Mouse (Mus musculus) forebrain, embryonic 11.5 days (tissue): ENCODE data around the gene Msi2. TPM values are rescaled to one million over a fixed set of nuclear protein-coding genes. Genes with fewer than 3 reads are reported as not detected.

ENCODE experiments used
- ATAC-seq: fragments of 200-750 bp; cut with Nextera tagmentation; replicated peaks from 2 replicates; pipeline ENCODE4 v1.8.0; 2017; ENCODE audit warnings: moderate TSS enrichment; ENCODE audit not compliant: low FRiP score
- DNase-seq: peaks from one replicate; pipeline ENCODE4 v3.0.0-alpha.2; 2017; ENCODE audit warnings: low spot score
- H3K27ac ChIP-seq: fragments of 300-500 bp; sonication (generic); 2 replicates; pipeline ENCODE4 v1.5.1; 2014; ENCODE audit warnings: low read depth, low read length
- H3K27me3 ChIP-seq: fragments of 300-500 bp; sonication (generic); 2 replicates; pipeline ENCODE4 v1.6.1; 2014; ENCODE audit warnings: mild to moderate bottlenecking, low read length, mixed read lengths; ENCODE audit not compliant: control insufficient read depth, insufficient read depth
- H3K36me3 ChIP-seq: fragments of 300-500 bp; sonication (generic); 2 replicates; pipeline ENCODE4 v1.6.1; 2014; ENCODE audit warnings: mild to moderate bottlenecking, low read length, moderate library complexity, mixed read lengths; ENCODE audit not compliant: control insufficient read depth, insufficient read depth
- H3K4me1 ChIP-seq: fragments of 300-500 bp; sonication (generic); replicated peaks from 2 replicates; pipeline ENCODE4 v1.6.1; 2014; ENCODE audit warnings: low read length, mixed read lengths; ENCODE audit not compliant: control insufficient read depth, insufficient read depth
- H3K4me2 ChIP-seq: fragments of 300-500 bp; sonication (generic); 2 replicates; pipeline ENCODE4 v1.6.1; 2014; ENCODE audit warnings: low read depth, mild to moderate bottlenecking, low read length, moderate library complexity, mixed read lengths; ENCODE audit not compliant: severe bottlenecking
- H3K4me3 ChIP-seq: fragments of 300-500 bp; sonication (generic); 2 replicates; pipeline ENCODE4 v1.5.1; 2014; ENCODE audit warnings: low read depth, low read length
- H3K9ac ChIP-seq: fragments of 300-500 bp; sonication (generic); 2 replicates; pipeline ENCODE4 v1.6.1; 2014; ENCODE audit warnings: low read length
- H3K9me3 ChIP-seq: fragments of 300-500 bp; sonication (generic); 2 replicates; pipeline ENCODE4 v1.6.1; 2016; ENCODE audit warnings: low read length, mixed read lengths; ENCODE audit not compliant: control insufficient read depth
- WGBS: fragments of 180-500 bp; shearing (Covaris S2); extraction: QIAGEN DNeasy Blood & Tissue Kit; methylation state at CpG from one replicate; pipeline ENCODE4 v1.1.7; 2014; 5-methylcytosine and 5-hydroxymethylcytosine counted together
- polyA plus RNA-seq: library from polyadenylated mRNA; unstranded; fragments of >200 nt; fragmentation: Nextera tagmentation; extraction: Ambion mirVana; gene quantifications from 2 replicates; pipeline ENCODE4 v1.2.1, GENCODE M21; 2014

Gene Msi2
- polyA plus RNA-seq, 1 experiment from 2014 or later: 26.2 TPM

GRCm38 (mm10) chr11:88605771-88606170 is 112.5 kb downstream of the Msi2 start:
- DNase-seq: peak; percentile 37
- Histone ChIP-seq H3K27ac (no peak overlapping the region), H3K4me1 (peaks cover 21% of the 10 kb centered on the region), H3K4me2 (no peak overlapping the region), H3K9ac (no peak overlapping the region), H3K9me3 (no peaks in the 10 kb centered on the region), H3K27me3 (no peaks in the 10 kb centered on the region), H3K36me3 (no peaks in the 10 kb centered on the region), H3K4me3 (no peak overlapping the region)
- no peak for ATAC-seq
- WGBS: 72% methylated on average over 6 of the region's 6 CpGs

DNA sequence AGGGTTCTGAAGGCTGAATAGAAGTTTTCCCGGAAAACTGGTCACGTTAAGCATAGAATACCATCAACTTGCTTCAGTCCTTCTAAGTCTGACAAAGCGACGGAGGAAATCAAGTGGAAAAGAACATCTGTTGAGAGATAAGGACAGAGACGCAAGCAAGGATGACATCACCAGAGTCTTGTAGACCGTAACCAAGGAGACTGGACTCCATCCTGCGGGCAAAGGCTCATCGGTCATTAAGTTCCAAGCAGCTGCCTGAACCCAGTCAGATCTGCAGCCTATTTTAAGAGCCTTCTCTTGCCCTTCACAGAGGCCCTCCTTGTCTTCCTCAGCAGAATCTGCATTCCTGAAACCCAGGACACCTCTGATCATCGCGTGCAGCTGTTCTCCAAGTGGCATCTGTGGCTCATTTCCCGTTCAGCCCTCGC is 113.2 kb downstream of the Msi2 start:
- DNase-seq: peak; percentile 50
- whole genome bisulfite sequencing: 75% methylated on average over 12 of the region's 12 CpGs
- H3K9ac ChIP-seq: no peak overlapping the region
- no peak overlapping the region for H3K4me2 ChIP-seq
- no peak for ATAC-seq
- no peaks in the 10 kb centered on the region for H3K9me3 ChIP-seq
- H3K27ac ChIP-seq: no peak overlapping the region
- H3K27me3 ChIP-seq: no peaks in the 10 kb centered on the region
- no peak overlapping the region for H3K4me3 ChIP-seq
- H3K4me1 ChIP-seq: peaks cover 21% of the 10 kb centered on the region
- no peaks in the 10 kb centered on the region for H3K36me3 ChIP-seq

DNA sequence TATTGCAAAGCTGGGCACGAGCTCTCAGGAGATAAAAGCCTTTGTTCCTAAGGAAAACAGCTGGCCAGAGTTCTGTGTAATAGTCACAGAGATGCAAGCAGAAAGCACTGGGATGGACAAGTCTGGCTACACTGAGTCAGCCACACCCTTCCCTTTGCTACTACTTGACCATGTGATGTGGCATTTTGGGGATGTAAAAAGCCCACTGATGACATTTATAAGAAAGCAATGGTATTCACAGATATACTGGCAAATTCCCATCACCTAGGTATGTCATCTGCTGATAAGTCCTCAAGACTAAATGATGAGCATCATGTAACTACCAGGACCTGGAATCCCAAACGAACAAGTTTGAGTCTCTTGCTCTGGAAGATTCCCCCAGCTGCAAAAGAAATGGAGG is 113.7 kb downstream of the Msi2 start:
- DNase-seq: no peak
- H3K27ac ChIP-seq: no peak overlapping the region
- H3K9ac ChIP-seq: no peak overlapping the region

GRCm38 (mm10) chr11:88603366-88603765 is 114.9 kb downstream of the Msi2 start:
- Histone ChIP-seq H3K27ac (no peak overlapping the region), H3K9me3 (no peaks in the 10 kb centered on the region), H3K36me3 (no peaks in the 10 kb centered on the region), H3K4me2 (no peak overlapping the region), H3K27me3 (no peaks in the 10 kb centered on the region), H3K9ac (no peak overlapping the region), H3K4me3 (no peak overlapping the region), H3K4me1 (peaks cover 16% of the 10 kb centered on the region)
- DNase-seq: peak; percentile 40
- no peak for ATAC-seq
- 88% methylated on average over 11 of the region's 11 CpGs for WGBS

More for the DNA sequence above, 113.7 kb downstream of the Msi2 start:
- no peaks in the 10 kb centered on the region for H3K27me3 ChIP-seq
- no peaks in the 10 kb centered on the region for H3K36me3 ChIP-seq
- H3K9me3 ChIP-seq: no peaks in the 10 kb centered on the region
- ATAC-seq: no peak
- H3K4me3 ChIP-seq: no peak overlapping the region
- H3K4me2 ChIP-seq: no peak overlapping the region
- peaks cover 20% of the 10 kb centered on the region for H3K4me1 ChIP-seq
- WGBS: 60% methylated on average over 2 of the region's 2 CpGs

DNA sequence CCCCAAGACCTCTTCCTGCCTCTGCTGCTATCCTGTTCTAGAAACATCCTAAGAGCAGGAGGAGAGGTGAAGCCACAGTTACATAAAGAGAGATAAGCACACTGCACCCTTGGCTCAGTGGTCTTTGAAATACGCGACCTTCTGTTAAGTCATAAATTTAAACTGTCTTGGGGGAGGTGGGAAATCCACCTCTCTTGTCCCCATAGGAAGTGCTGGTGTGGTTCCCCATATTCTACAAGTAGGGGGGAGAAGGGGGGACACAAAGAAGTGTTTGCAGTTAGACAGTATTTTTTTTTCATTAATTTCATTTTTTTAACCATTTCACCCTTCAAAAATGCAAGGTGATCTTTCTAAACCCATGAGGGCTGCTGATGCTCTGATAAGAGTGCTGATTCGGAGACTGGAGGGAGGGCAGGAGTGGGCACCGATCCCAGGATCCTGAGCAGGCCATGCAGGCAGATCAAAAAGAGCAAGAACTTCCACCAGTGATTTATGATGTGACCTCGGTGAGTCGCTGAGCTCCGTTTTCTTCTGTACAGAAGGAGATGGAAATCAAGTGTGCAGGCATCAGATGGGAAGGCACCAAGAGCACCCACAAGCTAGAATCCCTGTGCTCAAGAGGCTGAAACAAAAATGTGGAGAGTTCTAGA is 115.7 kb downstream of the Msi2 start:
- ATAC-seq (no peak), DNase-seq (peak; percentile 31)
- Histone ChIP-seq H3K36me3 (no peaks in the 10 kb centered on the region), H3K4me2 (no peak overlapping the region), H3K4me3 (no peak overlapping the region), H3K27ac (no peak overlapping the region), H3K9me3 (no peaks in the 10 kb centered on the region), H3K27me3 (no peaks in the 10 kb centered on the region), H3K4me1 (peaks cover 12% of the 10 kb centered on the region; the same call in 1 of the 2 replicates), H3K9ac (no peak overlapping the region)
- 95% methylated on average over 7 of the region's 7 CpGs for WGBS

GRCm38 (mm10) chr11:88600194-88600593 is 118.1 kb downstream of the Msi2 start:
- WGBS: 88% methylated on average over 3 of the region's 3 CpGs
- H3K27ac ChIP-seq: no peak overlapping the region
- no peaks in the 10 kb centered on the region for H3K36me3 ChIP-seq

DNA sequence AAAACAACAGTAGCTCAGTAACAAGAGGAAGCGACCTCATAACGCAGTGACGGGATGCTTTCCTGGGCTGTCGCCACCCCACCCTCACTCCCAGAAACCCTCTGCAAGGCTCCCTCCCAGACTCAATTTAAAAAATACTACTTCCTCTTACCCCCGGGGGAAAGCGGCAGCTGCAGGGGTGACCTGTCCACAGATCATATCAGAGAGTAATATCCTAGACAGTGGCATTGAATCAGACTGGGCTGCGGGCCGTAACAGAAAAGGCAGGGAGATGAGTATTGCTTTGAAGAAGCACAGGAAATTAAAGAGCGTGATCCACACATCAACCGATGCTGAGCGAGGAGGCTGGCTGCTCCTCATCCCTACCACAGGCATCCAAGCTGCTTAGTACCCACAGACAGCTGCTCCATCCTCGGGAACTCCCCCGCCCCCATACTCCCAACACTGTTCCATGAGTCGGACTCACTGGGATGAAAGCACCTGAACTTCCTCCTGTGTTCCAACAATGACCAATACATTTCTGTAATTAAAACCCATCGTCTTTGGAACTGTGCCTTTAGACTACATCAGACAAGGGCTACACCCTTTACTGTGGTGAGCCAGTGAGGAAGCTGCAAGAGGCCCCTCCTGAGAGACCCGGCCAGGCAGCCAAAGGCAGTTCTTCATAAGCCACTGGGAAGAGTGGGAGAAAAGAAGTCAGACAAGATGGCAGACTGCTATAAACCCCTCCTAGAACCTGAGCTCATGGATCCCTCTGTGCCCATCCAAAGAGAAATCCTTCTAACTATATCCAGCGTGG is 118.8 kb downstream of the Msi2 start:
- no peak overlapping the region for H3K27ac ChIP-seq
- ATAC-seq (no peak), DNase-seq (peak; percentile 51)
- WGBS: 72% methylated on average over 17 of the region's 17 CpGs
- no peaks in the 10 kb centered on the region for H3K27me3 ChIP-seq
- no peaks in the 10 kb centered on the region for H3K36me3 ChIP-seq
- H3K4me2 ChIP-seq: no peak overlapping the region
- H3K4me1 ChIP-seq: peaks cover 12% of the 10 kb centered on the region; the same call in 1 of the 2 replicates
- no peak overlapping the region for H3K9ac ChIP-seq
- H3K9me3 ChIP-seq: no peaks in the 10 kb centered on the region
- H3K4me3 ChIP-seq: no peak overlapping the region

More at GRCm38 (mm10) chr11:88600194-88600593, 118.1 kb downstream of the Msi2 start:
- no peak overlapping the region for H3K4me3 ChIP-seq
- no peaks in the 10 kb centered on the region for H3K27me3 ChIP-seq
- ATAC-seq (no peak), DNase-seq (no peak)
- H3K9ac ChIP-seq: no peak overlapping the region
- no peak overlapping the region for H3K4me2 ChIP-seq
- peaks cover 9% of the 10 kb centered on the region; the same call in 1 of the 2 replicates for H3K4me1 ChIP-seq
- no peaks in the 10 kb centered on the region for H3K9me3 ChIP-seq

GRCm38 (mm10) chr11:88598848-88599175 is 119.5 kb downstream of the Msi2 start:
- H3K36me3 ChIP-seq: no peaks in the 10 kb centered on the region
- DNase-seq (no peak), ATAC-seq (no peak)
- no peak overlapping the region for H3K9ac ChIP-seq
- no peak overlapping the region for H3K4me3 ChIP-seq
- no peaks in the 10 kb centered on the region for H3K9me3 ChIP-seq
- peaks cover 9% of the 10 kb centered on the region; the same call in 1 of the 2 replicates for H3K4me1 ChIP-seq
- no peak overlapping the region for H3K27ac ChIP-seq
- H3K4me2 ChIP-seq: no peak overlapping the region
- H3K27me3 ChIP-seq: no peaks in the 10 kb centered on the region
- 81% methylated on average over 3 of the region's 3 CpGs for WGBS
